Mouse (Mus musculus): ENCODE data around the gene 2010300C02Rik. TPM values are rescaled to one million over a fixed set of nuclear protein-coding genes. Genes with fewer than 3 reads are reported as not detected.

Gene 2010300C02Rik
- total RNA-seq (2014; rRNA removed): 7.9 and 11.1 TPM in 2 replicates
- polyA plus RNA-seq (2015; fragmentation: Nextera tagmentation; extraction: Ambion mirVana): 5.2 and 6.9 TPM in 2 replicates

GRCm38 (mm10) chr1:37719761-37720640 lies at the start of gene 2010300C02Rik:
2010300C02Rik (minus strand) TSS chr1:37720085.
- Histone ChIP-seq H3K27me3 (ENCODE audit: insufficient read depth, low read length) (peaks cover 4% of the 10 kb centered on the region; the same call in 1 of the 2 replicates), H3K27ac (ENCODE audit: low read depth, low read length) (no peak within 1 kb of the TSS), H3K4me3 (ENCODE audit: low read depth, low read length) (peak within 1 kb of the TSS; percentile 63), H3K4me2 (ENCODE audit: low read depth, low read length, poor library complexity, severe bottlenecking) (peak within 1 kb of the TSS; percentile 91), H3K36me3 (ENCODE audit: insufficient read depth, low read length) (no peaks in the 10 kb centered on the region), H3K9ac (replicated peaks; ENCODE audit: low read length, poor library complexity, severe bottlenecking) (peak within 1 kb of the TSS; percentile 69), H3K4me1 (ENCODE audit: insufficient read depth, low read length) (no peaks in the 10 kb centered on the region), H3K9me3 (ENCODE audit: low read length) (no peaks in the 10 kb centered on the region)
- TF ChIP-seq CTCF (IDR thresholded peaks at IDR 0.05): peak; percentile 68
- WGBS: under 1% methylated on average over 41 of the region's 69 CpGs
- DNase-seq (ENCODE audit: low spot score): peak; percentile 72
- peak; percentile 90 for ATAC-seq (ENCODE audit: low FRiP score)

GRCm38 (mm10) chr1:37759407-37759806 lies 39.5 kb upstream of the 2010300C02Rik start:
- Histone ChIP-seq H3K4me3 (ENCODE audit: low read depth, low read length) (no peak overlapping the region), H3K36me3 (ENCODE audit: insufficient read depth, low read length) (no peaks in the 10 kb centered on the region), H3K4me1 (ENCODE audit: insufficient read depth, low read length) (no peaks in the 10 kb centered on the region), H3K27me3 (ENCODE audit: insufficient read depth, low read length) (no peaks in the 10 kb centered on the region), H3K4me2 (ENCODE audit: low read depth, low read length, poor library complexity, severe bottlenecking) (no peak overlapping the region), H3K9ac (replicated peaks; ENCODE audit: low read length, poor library complexity, severe bottlenecking) (no peak overlapping the region), H3K27ac (ENCODE audit: low read depth, low read length) (no peak overlapping the region), H3K9me3 (ENCODE audit: low read length) (no peaks in the 10 kb centered on the region)
- ATAC-seq (ENCODE audit: low FRiP score) (no peak), DNase-seq (ENCODE audit: low spot score) (no peak)
- peak; percentile 43 for TF ChIP-seq CTCF (IDR thresholded peaks at IDR 0.05)

- Histone ChIP-seq H3K4me3 (ENCODE audit: low read depth, low read length) (no peak overlapping the region), H3K9ac (replicated peaks; ENCODE audit: low read length, poor library complexity, severe bottlenecking) (no peak overlapping the region), H3K9me3 (ENCODE audit: low read length) (no peaks in the 10 kb centered on the region), H3K27ac (ENCODE audit: low read depth, low read length) (no peak overlapping the region), H3K4me1 (ENCODE audit: insufficient read depth, low read length) (no peaks in the 10 kb centered on the region), H3K4me2 (ENCODE audit: low read depth, low read length, poor library complexity, severe bottlenecking) (no peak overlapping the region), H3K27me3 (ENCODE audit: insufficient read depth, low read length) (no peaks in the 10 kb centered on the region), H3K36me3 (ENCODE audit: insufficient read depth, low read length) (no peaks in the 10 kb centered on the region)
- no peak for TF ChIP-seq CTCF (IDR thresholded peaks at IDR 0.05)
- WGBS: 80% methylated on average over 9 of the region's 9 CpGs
- DNase-seq (ENCODE audit: low spot score) (no peak), ATAC-seq (ENCODE audit: low FRiP score) (no peak)
Observed at GRCm38 (mm10) chr1:37744650-37745259, 24.9 kb upstream of the 2010300C02Rik start.

GRCm38 (mm10) chr1:37742602-37743270 lies 22.9 kb upstream of the 2010300C02Rik start:
- DNase-seq (ENCODE audit: low spot score) (peak; percentile 33), ATAC-seq (ENCODE audit: low FRiP score) (no peak)
- Histone ChIP-seq H3K36me3 (ENCODE audit: insufficient read depth, low read length) (no peaks in the 10 kb centered on the region), H3K9me3 (ENCODE audit: low read length) (no peaks in the 10 kb centered on the region), H3K27me3 (ENCODE audit: insufficient read depth, low read length) (no peaks in the 10 kb centered on the region), H3K27ac (ENCODE audit: low read depth, low read length) (peak overlapping the region; percentile 57), H3K9ac (replicated peaks; ENCODE audit: low read length, poor library complexity, severe bottlenecking) (0 out of 2 replicates have a peak overlapping the region, but pooled peaks have one; percentile 26), H3K4me1 (ENCODE audit: insufficient read depth, low read length) (no peaks in the 10 kb centered on the region), H3K4me2 (ENCODE audit: low read depth, low read length, poor library complexity, severe bottlenecking) (0 out of 2 replicates have a peak overlapping the region, but pooled peaks have one; percentile 5), H3K4me3 (ENCODE audit: low read depth, low read length) (no peak overlapping the region)
- no peak for TF ChIP-seq CTCF (IDR thresholded peaks at IDR 0.05)
- WGBS: 22% methylated on average over 14 of the region's 14 CpGs

- ATAC-seq (ENCODE audit: low FRiP score): no peak
- DNase-seq (ENCODE audit: low spot score): peak; percentile 27
- Histone ChIP-seq H3K27ac (ENCODE audit: low read depth, low read length) (no peak overlapping the region), H3K4me3 (ENCODE audit: low read depth, low read length) (no peak overlapping the region), H3K36me3 (ENCODE audit: insufficient read depth, low read length) (no peaks in the 10 kb centered on the region), H3K4me1 (ENCODE audit: insufficient read depth, low read length) (no peaks in the 10 kb centered on the region), H3K9ac (replicated peaks; ENCODE audit: low read length, poor library complexity, severe bottlenecking) (no peak overlapping the region), H3K4me2 (ENCODE audit: low read depth, low read length, poor library complexity, severe bottlenecking) (no peak overlapping the region), H3K27me3 (ENCODE audit: insufficient read depth, low read length) (no peaks in the 10 kb centered on the region), H3K9me3 (ENCODE audit: low read length) (no peaks in the 10 kb centered on the region)
- TF ChIP-seq CTCF (IDR thresholded peaks at IDR 0.05): no peak
- WGBS: 62% methylated on average over 11 of the region's 11 CpGs
Observed at GRCm38 (mm10) chr1:37742126-37742525, 22.2 kb upstream of the 2010300C02Rik start.
